Mouse (Mus musculus) embryonic facial prominence, embryonic 15.5 days (tissue): ENCODE results near the gene Atox1. TPM values are rescaled to one million over a fixed set of nuclear protein-coding genes. Genes with fewer than 3 reads are reported as not detected.

Experiments used
- ATAC-seq: fragments of 200-750 bp; cut with Nextera tagmentation; 2 replicates; pipeline ENCODE4 v1.8.0; 2017; ENCODE audit warnings: low read depth, moderate TSS enrichment; ENCODE audit not compliant: insufficient number of reproducible peaks, low FRiP score, low TSS enrichment
- H3K27ac ChIP-seq: fragments of 300-500 bp; sonication (generic); replicated peaks from 2 replicates; pipeline ENCODE4 v1.5.1; 2015; ENCODE audit warnings: mild to moderate bottlenecking, inconsistent platforms
- H3K27me3 ChIP-seq: fragments of 300-500 bp; sonication (generic); 2 replicates; pipeline ENCODE4 v1.6.1; 2015; ENCODE audit warnings: inconsistent platforms
- H3K36me3 ChIP-seq: fragments of 300-500 bp; sonication (generic); 2 replicates; pipeline ENCODE4 v1.6.1; 2015; ENCODE audit warnings: mild to moderate bottlenecking, inconsistent platforms
- H3K4me1 ChIP-seq: fragments of 300-500 bp; sonication (generic); 2 replicates; pipeline ENCODE4 v1.6.1; 2015; ENCODE audit warnings: inconsistent platforms
- H3K4me2 ChIP-seq: fragments of 300-500 bp; sonication (generic); replicated peaks from 2 replicates; pipeline ENCODE4 v1.6.1; 2015; ENCODE audit warnings: mild to moderate bottlenecking, inconsistent platforms
- H3K4me3 ChIP-seq: fragments of 300-500 bp; sonication (generic); replicated peaks from 2 replicates; pipeline ENCODE4 v1.5.1; 2015; ENCODE audit warnings: mild to moderate bottlenecking, inconsistent platforms
- H3K9ac ChIP-seq: fragments of 300-500 bp; sonication (generic); 2 replicates; pipeline ENCODE4 v1.6.1; 2015; ENCODE audit warnings: inconsistent platforms
- H3K9me3 ChIP-seq: fragments of 300-500 bp; sonication (generic); replicated peaks from 2 replicates; pipeline ENCODE4 v1.6.1; 2016; ENCODE audit warnings: inconsistent platforms
- WGBS: fragments of 180-500 bp; shearing (Covaris S2); methylation state at CpG from one replicate; pipeline ENCODE4 v1.1.7; 2015; 5-methylcytosine and 5-hydroxymethylcytosine counted together
- polyA plus RNA-seq: library from polyadenylated mRNA; unstranded; fragments of >200 nt; fragmentation: Nextera tagmentation; extraction: Ambion mirVana; gene quantifications from 2 replicates; pipeline ENCODE4 v1.2.1, GENCODE M21; 2015

Gene Atox1
- polyA plus RNA-seq, 1 experiment from 2014 or later: 541 TPM

DNA sequence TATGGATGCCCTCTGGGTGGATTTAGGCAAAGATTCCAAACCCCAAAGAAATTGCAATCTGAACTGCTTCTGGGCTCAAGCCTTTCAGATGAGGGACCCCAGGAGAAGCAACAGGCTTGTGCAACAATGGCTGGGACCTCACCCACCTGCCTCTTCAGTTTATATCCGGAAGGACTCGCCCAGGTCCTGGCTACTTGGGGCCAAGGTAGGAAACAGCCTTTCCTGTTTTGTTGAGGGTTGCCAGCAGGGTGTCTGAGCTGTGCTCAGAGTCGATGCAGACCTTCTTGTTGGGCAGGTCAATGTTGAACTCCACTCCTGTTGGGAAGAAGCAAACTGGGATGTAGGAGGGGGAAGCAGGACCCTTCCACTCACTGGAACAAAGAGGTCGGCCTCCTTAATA, 10.7 kb downstream of the Atox1 start:
- no peak overlapping the region for H3K4me2 ChIP-seq
- peaks cover 6% of the 10 kb centered on the region for H3K4me1 ChIP-seq
- ATAC-seq: no peak
- H3K27ac ChIP-seq: no peak overlapping the region
- peaks cover 57% of the 10 kb centered on the region for H3K36me3 ChIP-seq
- 82% methylated on average over 4 of the region's 4 CpGs for WGBS
- no peak overlapping the region for H3K9ac ChIP-seq
- no peaks in the 10 kb centered on the region for H3K27me3 ChIP-seq
- no peak overlapping the region for H3K4me3 ChIP-seq
- no peaks in the 10 kb centered on the region for H3K9me3 ChIP-seq

DNA sequence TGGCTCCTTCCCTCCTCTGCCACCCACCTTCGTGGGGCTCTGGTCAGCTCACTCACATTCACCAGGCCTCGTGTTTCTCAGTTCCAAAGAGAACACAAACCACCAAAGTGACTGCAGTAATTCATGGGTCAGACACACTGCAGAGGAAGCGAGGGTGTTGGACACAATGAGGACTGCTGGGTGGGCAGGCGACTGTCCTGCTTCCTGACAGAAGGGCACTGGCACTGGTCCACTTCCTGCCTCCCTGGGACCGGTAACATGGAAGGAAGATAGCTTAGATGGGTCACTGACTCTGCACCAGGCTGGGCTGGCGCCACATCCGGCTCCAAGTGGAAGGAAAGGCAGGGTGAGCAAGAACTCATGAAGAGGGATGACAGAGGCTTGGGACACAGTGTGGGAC, 11.5 kb downstream of the Atox1 start:
- Histone ChIP-seq H3K9me3 (no peaks in the 10 kb centered on the region), H3K9ac (no peak overlapping the region), H3K36me3 (peaks cover 57% of the 10 kb centered on the region), H3K4me3 (no peak overlapping the region), H3K4me2 (no peak overlapping the region), H3K27me3 (no peaks in the 10 kb centered on the region), H3K4me1 (peaks cover 13% of the 10 kb centered on the region), H3K27ac (no peak overlapping the region)
- ATAC-seq: no peak
- WGBS: 77% methylated on average over 7 of the region's 7 CpGs

- Histone ChIP-seq H3K9me3 (no peaks in the 10 kb centered on the region), H3K36me3 (peaks cover 45% of the 10 kb centered on the region), H3K4me1 (peaks cover 13% of the 10 kb centered on the region), H3K4me2 (no peak overlapping the region), H3K4me3 (no peak overlapping the region), H3K27me3 (no peaks in the 10 kb centered on the region), H3K27ac (peak overlapping the region; percentile 84), H3K9ac (no peak overlapping the region)
- peak; percentile 76 for ATAC-seq
- WGBS: 17% methylated on average over 4 of the region's 4 CpGs
These were observed 14.5 kb downstream of the Atox1 start for GRCm38 (mm10) chr11:55446579-55446978.

- H3K27me3 ChIP-seq: no peaks in the 10 kb centered on the region
- H3K27ac ChIP-seq: 0 out of 2 replicates have a peak overlapping the region, but pooled peaks have one; percentile 28
These were observed 16.3 kb downstream of the Atox1 start for GRCm38 (mm10) chr11:55444772-55445171.

DNA sequence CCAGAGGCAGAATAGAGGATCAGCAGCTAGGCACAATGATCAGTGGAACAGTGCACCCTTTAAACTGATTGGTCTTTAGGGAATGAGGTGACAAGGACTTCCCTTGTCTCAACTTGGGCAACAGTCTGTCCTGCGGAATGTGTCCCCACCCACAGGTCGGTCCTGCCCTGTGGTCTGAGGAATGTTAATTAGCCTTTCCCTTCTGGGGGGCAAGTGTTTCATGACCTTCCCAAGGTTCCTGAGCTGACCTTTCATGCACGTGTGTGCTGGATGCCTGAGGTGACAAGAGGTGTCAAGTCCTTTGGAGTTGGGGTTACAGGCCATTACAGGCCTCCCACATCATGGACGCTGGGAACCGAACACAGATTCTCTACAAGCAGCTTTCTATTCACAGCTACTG, 21.3 kb downstream of the Atox1 start:
- Histone ChIP-seq H3K9ac (no peak overlapping the region), H3K36me3 (no peaks in the 10 kb centered on the region), H3K4me2 (no peak overlapping the region), H3K27me3 (no peaks in the 10 kb centered on the region), H3K27ac (no peak overlapping the region), H3K9me3 (no peaks in the 10 kb centered on the region), H3K4me1 (peaks cover 2% of the 10 kb centered on the region), H3K4me3 (no peak overlapping the region)
- no peak for ATAC-seq
- WGBS: 41% methylated on average over 5 of the region's 5 CpGs

More at GRCm38 (mm10) chr11:55444772-55445171, 16.3 kb downstream of the Atox1 start:
- ATAC-seq: 0 out of 2 replicates have a peak, but pooled peaks have one; percentile 17
- Histone ChIP-seq H3K9ac (no peak overlapping the region), H3K4me2 (no peak overlapping the region), H3K4me3 (no peak overlapping the region), H3K9me3 (no peaks in the 10 kb centered on the region), H3K36me3 (peaks cover 28% of the 10 kb centered on the region), H3K4me1 (peaks cover 13% of the 10 kb centered on the region)
- WGBS: 4% methylated on average over 1 of the region's 1 CpGs

GRCm38 (mm10) chr11:55438031-55438430, 23.0 kb downstream of the Atox1 start:
- WGBS: 40% methylated on average over 4 of the region's 4 CpGs
- Histone ChIP-seq H3K4me1 (0 out of 2 replicates have a peak, but pooled peaks cover 1% of the 10 kb centered on the region), H3K9ac (no peak overlapping the region), H3K9me3 (no peaks in the 10 kb centered on the region), H3K4me2 (no peak overlapping the region), H3K4me3 (no peak overlapping the region), H3K36me3 (no peaks in the 10 kb centered on the region), H3K27ac (no peak overlapping the region), H3K27me3 (no peaks in the 10 kb centered on the region)
- no peak for ATAC-seq

GRCm38 (mm10) chr11:55436089-55436488, 24.9 kb downstream of the Atox1 start:
- 87% methylated on average over 6 of the region's 6 CpGs for WGBS
- no peaks in the 10 kb centered on the region for H3K9me3 ChIP-seq

DNA sequence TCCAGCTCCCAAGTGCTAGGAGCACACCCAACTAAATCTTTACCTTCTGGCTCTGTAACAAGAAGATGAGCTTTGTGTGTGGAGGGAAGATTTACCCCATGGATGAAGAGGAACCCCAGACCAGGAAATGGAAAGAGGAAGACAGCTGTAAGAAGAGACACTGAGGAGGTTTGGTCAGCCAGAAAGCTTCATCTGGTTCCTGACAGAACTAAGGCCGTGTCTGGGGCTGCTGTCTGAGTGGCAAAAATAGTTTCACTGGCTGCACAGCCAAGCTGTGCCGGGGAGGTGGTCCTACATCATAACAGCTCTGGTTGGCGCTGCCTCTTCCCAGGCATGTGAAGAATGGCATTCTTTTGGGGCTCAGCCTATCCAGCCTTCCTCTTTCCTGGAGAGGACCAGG, 28.1 kb downstream of the Atox1 start:
- Histone ChIP-seq H3K9me3 (no peaks in the 10 kb centered on the region), H3K27ac (peak overlapping the region; percentile 63), H3K4me1 (peaks cover 15% of the 10 kb centered on the region), H3K36me3 (no peaks in the 10 kb centered on the region), H3K4me3 (no peak overlapping the region), H3K9ac (no peak overlapping the region), H3K27me3 (no peaks in the 10 kb centered on the region), H3K4me2 (no peak overlapping the region)
- WGBS: 19% methylated on average over 3 of the region's 3 CpGs
- no peak; the same call in 1 of the 2 replicates for ATAC-seq

More at GRCm38 (mm10) chr11:55436089-55436488, 24.9 kb downstream of the Atox1 start:
- no peak overlapping the region for H3K4me2 ChIP-seq
- peaks cover 5% of the 10 kb centered on the region; the same call in 1 of the 2 replicates for H3K4me1 ChIP-seq
- no peak for ATAC-seq
- no peak overlapping the region for H3K4me3 ChIP-seq
- H3K36me3 ChIP-seq: no peaks in the 10 kb centered on the region
- H3K27ac ChIP-seq: no peak overlapping the region
- no peak overlapping the region for H3K9ac ChIP-seq
- no peaks in the 10 kb centered on the region for H3K27me3 ChIP-seq

DNA sequence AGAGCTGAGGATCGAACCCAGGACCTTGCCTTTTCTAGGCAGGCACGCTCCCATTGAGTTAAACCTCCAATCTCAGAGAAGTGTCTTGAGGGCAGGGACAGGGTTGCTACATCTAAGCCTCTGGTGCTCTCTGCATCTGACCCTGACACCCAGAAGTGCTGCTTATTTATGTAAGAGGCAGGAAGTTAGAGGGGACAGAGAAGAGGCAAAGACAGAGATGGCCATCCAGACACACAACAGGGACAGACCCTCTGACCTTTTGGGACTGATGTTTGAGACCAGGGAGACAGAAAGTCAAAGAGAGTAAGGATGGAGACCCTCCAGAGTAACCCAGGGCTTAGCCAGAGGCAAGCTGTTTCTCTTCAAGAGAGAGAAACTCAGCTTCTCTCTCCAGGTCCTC, 31.1 kb downstream of the Atox1 start:
- 86% methylated on average over 2 of the region's 2 CpGs for WGBS
- Histone ChIP-seq H3K4me3 (no peak overlapping the region), H3K36me3 (no peaks in the 10 kb centered on the region), H3K27me3 (no peaks in the 10 kb centered on the region), H3K9me3 (no peaks in the 10 kb centered on the region), H3K9ac (no peak overlapping the region), H3K27ac (no peak overlapping the region), H3K4me2 (no peak overlapping the region), H3K4me1 (peaks cover 26% of the 10 kb centered on the region)
- ATAC-seq: no peak

GRCm38 (mm10) chr11:55428186-55429012, 32.6 kb downstream of the Atox1 start:
- peak overlapping the region; percentile 12; the same call in 1 of the 2 replicates for H3K4me2 ChIP-seq
- 31% methylated on average over 16 of the region's 16 CpGs for WGBS
- peaks cover 42% of the 10 kb centered on the region for H3K4me1 ChIP-seq
- H3K4me3 ChIP-seq: 0 out of 2 replicates have a peak overlapping the region, but pooled peaks have one; percentile 10
- H3K36me3 ChIP-seq: no peaks in the 10 kb centered on the region
- ATAC-seq: peak; percentile 89
- H3K27ac ChIP-seq: peak overlapping the region; percentile 92
- no peaks in the 10 kb centered on the region for H3K9me3 ChIP-seq
- H3K9ac ChIP-seq: no peak overlapping the region
- no peaks in the 10 kb centered on the region for H3K27me3 ChIP-seq

DNA sequence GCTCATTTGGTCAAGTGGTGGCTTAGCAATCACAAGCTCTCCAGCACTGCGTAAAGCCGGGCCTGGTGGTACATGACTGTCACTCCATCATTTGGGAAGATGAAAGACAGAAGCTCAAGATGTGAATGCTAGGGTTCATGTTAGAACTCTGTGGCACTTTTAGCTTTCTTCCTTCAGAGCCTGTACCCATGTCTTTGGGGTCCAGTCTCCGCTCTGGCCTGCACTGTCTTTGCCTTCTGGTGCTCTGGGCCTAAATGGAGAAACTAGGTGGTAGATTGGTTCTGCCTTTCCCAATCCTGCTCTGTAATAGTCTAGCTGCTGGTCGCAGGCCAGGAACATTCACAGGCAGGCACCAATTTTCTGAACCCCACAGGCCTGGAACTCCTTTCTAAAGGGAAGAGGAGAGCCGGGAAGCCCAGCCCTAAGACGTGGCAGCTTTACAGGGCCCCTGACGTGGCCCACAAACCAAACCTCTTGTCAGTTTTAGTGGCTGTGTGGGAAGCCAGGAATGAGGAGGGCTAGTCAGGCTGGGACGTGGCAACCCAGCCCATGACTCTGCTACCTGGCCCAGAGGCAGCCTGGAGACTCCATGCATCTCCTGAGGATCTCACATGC, 36.2 kb downstream of the Atox1 start:
- peak overlapping the region; percentile 79 for H3K27ac ChIP-seq
- 65% methylated on average over 8 of the region's 8 CpGs for WGBS

More for the DNA sequence above, 36.2 kb downstream of the Atox1 start:
- Histone ChIP-seq H3K9me3 (no peaks in the 10 kb centered on the region), H3K4me2 (no peak overlapping the region), H3K4me3 (no peak overlapping the region), H3K27me3 (no peaks in the 10 kb centered on the region), H3K4me1 (peaks cover 47% of the 10 kb centered on the region), H3K36me3 (no peaks in the 10 kb centered on the region), H3K9ac (no peak overlapping the region)
- ATAC-seq: no peak
